Mouse (Mus musculus): ENCODE data around the gene Nfkbid.

Gene Nfkbid

DNA sequence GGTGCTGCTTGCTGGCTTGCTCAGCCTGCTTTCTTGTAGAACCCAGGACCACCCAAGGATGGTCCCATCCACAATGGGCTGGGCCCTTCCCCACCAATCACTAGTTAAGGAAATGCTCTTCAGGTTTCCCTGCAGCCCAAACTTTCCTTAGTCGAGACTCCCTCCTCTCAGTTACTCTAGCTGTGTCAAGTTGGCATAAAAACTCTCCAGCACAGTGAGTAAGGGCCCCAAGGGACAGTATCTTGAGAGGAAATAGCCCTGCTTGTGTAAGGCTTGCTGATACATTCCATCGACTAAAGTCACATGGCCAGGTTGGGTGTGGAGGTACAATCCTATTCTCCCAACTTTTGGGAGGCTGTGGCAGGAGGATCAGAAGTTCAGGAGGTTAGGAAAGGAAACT lies 8.7 kb downstream of the Nfkbid start:
- DNase-seq: no peak

DNA sequence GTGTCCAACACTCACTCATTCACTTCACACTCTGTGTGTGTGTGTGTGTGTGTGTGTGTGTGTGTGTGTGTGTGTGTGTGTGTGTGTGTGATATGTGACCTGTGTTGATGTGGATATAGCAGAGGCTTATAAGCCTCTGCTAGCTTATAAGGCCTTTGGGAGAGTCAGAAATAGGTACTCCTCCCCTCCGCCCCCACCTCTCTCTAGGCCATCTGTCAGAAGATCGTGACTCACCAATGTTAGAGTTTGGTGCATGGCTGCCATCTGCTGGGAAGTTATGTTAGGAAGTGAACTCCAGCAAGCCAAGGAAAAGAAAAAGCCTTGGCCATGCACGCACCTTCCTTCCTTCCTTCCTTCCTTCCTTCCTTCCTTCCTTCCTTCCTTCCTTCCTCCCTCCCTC lies 10.3 kb downstream of the Nfkbid start:
- peak; percentile 87 to 95 for DNase-seq

GRCm38 (mm10) chr7:30434238-30434637 lies 12.7 kb downstream of the Nfkbid start:
- peak in 1 of 2 experiments; percentile 31 for DNase-seq

DNA sequence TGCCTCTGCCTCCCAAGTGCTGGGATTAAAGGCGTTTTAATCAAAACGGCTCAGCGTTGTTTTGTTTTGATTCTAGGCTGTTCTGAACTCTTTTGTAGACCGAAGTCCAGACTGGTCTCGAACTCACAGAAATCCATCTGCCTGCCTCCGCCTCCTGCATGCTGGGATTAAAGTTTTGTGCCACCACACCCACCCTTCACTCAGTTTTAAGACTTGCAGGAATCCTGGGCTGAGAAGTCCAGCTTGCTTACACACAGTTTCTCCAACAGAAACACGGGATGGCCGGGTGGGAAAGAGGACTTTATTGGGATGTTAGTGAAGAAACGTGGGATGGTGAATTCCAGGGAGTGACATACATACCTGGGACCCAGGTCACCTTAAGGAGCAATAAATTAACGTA lies 13.2 kb downstream of the Nfkbid start:
- DNase-seq: no peak

GRCm38 (mm10) chr7:30435156-30435555 lies 13.6 kb downstream of the Nfkbid start:
- DNase-seq: peak in 1 of 2 experiments; percentile 15

GRCm38 (mm10) chr7:30436879-30437278 lies 15.3 kb downstream of the Nfkbid start:
- peak in 1 of 2 experiments; percentile 25 for DNase-seq

GRCm38 (mm10) chr7:30439734-30440133 lies 18.2 kb downstream of the Nfkbid start:
- peak in 1 of 2 experiments; percentile 12 for DNase-seq

DNA sequence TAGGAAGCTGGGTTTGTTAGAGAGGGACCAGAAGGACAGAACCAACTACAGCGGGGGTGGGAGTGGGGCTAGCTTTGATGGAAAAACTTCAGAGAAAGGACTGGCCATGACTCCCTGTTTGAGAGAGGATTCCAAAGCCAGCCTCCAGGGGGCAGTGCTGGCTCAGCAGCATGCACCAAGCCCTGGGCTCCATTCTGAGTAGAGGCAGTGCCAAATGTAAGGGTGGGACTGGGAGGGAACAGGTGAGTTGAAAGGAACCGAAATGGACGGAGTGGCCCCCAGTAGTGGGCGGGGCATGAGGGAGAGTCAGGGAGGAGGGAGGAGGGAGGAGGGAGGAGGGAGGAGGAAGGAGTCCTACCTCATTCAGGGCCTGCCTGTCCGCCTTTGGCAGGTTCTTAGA lies 19.2 kb downstream of the Nfkbid start:
- DNase-seq: peak; percentile 72 to 83

DNA sequence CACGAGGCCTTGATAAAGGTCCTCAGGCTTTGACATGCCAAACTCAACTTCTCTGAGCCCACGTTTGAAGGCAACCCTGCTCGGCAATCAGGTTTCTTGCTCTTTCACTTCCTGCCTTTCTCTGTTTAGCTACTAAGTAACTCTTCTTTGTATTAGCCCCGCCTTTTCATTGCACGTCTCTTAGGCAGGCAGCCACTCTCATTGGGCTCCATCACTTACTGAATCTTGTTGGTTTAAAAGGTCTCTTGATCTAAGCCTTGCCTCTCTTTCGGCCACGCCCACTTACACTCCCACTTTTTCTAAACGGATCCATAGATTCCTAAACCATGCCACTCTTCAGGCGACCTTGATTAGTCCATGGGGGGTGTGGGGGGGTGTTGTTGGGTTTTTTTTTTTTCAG lies 22.2 kb downstream of the Nfkbid start:
- peak in 1 of 2 experiments; percentile 16 for DNase-seq

DNA sequence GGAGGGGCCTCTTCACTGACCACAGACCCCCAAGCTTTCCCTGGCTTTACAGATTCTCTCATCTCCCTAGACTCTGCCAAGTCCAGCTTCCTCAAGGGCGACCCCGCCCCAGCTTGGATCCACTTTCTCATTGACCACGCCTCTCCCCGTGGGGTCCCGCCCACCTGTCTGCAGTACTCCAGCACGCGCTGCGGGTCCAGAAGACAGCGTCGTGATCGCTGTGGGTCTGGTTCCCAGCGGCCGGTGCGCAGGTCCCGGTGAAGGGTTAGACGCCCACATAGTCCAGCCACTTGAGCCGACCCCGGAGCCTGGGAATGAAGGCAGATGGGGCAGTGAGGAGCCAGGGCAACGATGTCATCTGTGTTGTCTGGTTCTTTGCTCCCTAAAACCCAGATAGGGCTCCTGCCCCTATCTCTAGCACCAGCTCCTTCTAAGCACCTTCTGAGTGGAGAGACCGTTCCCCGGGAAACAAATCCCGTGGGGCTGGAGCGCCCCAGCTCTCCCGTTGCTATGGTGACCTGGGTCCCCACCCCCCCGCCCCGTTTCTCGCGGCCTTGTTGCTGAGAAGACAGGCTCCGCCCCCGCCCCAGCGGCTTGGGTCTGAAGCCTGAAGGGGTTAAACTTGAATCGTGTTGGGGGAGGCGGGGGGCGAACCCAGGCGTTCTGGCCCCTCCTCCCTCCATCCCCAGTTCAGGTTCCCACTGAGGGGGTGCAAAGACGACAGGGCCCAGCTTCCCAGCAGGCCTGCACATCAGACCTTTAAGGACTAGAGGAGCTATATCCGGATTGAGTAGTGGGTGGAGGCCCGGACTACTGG lies 22.8 kb downstream of the Nfkbid start:
- DNase-seq: peak in 1 of 2 experiments; percentile 59

DNA sequence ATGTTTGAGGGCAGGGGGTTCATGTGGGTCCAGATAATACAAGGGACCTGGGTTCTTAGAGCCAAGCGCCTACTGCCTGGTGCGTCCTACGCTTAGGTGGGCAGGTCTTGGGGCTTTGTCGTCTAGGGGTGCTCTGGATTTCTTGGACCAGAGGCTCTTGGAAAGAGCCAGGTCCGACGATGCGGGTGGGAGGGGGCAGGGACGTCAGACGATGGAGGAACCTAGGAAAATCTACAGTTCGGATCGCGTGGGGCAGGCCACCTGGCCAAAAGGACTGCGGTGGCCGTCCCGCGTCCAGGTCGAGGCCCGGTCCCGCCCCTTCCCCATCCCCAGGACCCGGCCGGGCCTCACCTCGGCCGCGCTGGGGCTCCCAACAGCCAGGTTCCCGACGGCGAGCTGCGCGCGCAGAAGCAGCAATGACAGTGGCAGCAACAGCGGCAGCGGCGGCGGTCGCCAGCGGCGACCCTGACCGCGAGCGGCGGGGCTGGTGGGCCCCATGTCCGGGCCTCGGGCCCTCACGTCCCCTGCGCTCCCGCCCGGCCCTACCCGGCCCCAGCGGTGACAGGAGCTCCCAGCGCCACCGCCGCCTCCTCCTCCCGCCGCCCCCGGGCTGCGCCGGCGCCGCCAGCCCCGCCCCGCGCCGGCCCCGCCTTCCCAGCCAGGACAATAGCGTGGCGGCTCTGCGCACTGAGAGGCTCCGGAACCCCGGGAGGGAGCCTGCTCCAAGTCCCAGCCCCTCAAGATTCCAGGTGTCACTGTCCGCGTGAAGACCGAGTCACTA lies 23.6 kb downstream of the Nfkbid start, which contains the start of gene Aplp1:
Aplp1 (minus strand) TSS at position 565 of the 781 bp plus-strand sequence.
- peak; percentile 86 to 91 for DNase-seq

DNA sequence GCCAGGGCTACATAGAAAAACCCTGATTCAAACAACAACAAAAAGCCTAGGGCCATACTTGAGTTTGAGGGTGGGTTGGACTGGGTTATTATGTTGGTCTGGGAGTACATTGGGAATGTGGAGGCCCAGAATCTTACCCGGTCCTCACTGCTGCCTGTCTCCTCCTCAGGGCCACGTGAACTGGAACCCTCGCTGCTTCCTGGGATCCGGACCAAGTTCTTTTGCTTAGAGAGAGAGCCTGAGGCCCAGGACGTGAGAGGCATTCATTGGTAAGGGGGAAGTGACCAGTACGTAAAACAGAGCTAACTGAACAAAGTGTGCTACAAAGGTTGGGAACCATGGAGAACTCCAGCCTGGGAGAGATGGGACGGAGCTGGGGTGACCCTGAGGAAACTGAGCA lies 28.7 kb downstream of the Nfkbid start:
- no peak for DNase-seq

DNA sequence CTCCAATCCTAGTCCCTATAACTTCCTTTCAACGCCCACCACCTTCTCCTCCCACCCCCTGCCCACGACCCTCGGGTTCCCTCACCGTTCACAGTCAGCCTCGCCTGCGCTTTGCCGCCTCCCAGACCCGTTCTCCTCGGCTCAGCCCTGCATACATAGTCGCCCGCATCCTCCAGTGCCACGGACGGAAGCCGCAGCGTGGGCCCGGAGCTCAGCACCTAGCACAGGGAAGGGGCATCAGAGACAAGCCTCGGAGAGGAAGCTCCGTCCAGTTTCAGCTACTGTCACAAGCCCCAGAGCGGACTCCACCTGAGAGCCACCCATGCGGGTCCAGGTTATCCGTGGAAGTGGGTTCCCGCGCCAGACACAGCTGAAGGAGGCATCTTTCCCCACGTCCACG lies 31.8 kb downstream of the Nfkbid start:
- no peak for DNase-seq

DNA sequence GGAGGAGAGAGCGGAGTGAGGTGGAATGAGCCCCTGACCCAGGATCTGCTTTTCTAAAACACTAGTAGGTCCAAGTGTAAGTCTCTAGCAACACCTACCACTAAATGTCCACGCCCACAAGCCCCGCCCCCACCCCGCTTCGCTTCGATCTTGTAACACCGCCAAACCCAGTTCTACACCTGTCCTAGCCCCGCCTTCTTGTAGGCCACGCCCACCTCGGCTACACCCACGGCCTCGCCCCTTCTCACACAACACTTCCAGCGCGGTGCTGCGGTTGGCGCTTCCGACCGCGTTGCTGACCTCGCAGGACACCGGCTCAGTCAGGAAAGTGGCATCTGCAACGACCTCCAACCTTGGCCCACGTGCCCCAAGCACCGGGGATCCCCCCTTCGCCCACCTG lies 32.2 kb downstream of the Nfkbid start:
- peak in 1 of 2 experiments; percentile 55 for DNase-seq

DNA sequence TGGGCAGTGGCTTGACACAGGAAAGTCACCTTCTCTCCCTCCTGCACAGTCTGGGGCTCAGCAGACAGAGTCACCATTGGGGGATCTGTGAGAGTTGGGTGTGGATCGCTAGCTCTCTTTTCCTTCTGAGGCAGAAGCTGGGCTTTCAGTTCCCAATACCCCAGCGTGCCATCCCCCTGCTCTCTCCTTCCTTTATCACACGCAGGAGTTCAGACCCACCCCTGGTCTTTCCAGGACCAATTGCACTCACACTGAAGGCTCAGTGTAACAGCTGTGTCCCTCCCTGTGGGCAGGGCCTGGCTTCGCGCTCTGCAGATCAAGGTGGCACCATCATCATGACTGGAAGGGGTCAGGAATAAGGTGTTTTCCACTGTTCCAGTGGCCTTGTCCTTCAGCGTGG lies 32.7 kb downstream of the Nfkbid start:
- no peak for DNase-seq

GRCm38 (mm10) chr7:30456487-30456886 lies 35.0 kb downstream of the Nfkbid start:
- DNase-seq: no peak

DNA sequence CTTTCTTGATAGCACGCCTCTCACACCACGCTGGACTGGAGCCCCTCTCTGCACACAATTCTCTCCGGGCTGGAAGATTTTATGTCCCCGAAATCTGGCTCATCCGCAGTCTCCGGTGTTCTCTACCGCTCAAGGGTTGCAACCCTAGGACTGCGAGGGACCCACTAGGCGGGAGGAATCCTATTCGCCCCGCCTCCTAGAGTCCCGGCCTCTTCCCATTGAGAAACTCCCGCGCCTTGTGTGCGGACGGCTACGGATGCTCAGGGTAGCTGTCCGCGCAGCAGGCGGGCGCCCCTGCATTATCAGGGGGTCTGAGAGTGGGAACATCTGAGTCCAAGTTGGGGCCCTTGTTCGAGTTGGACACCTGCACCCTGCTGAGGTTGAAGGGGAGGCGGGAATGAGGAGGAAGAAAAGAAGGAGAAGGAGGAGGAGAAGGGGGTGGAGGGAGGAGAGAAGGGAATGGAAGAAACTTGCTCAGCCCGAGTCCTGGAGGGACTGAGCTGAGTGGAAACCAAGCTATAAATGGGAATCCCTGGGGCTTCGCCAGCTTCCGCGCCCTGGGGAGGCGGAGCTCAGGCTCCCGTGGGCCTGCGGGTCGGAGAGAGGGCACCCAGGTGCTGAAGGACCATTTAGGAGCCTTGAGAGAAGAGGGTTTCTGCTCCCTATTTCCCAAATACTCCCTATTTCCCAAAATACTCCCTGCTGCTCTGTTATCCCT lies 35.5 kb downstream of the Nfkbid start:
- no peak for DNase-seq

DNA sequence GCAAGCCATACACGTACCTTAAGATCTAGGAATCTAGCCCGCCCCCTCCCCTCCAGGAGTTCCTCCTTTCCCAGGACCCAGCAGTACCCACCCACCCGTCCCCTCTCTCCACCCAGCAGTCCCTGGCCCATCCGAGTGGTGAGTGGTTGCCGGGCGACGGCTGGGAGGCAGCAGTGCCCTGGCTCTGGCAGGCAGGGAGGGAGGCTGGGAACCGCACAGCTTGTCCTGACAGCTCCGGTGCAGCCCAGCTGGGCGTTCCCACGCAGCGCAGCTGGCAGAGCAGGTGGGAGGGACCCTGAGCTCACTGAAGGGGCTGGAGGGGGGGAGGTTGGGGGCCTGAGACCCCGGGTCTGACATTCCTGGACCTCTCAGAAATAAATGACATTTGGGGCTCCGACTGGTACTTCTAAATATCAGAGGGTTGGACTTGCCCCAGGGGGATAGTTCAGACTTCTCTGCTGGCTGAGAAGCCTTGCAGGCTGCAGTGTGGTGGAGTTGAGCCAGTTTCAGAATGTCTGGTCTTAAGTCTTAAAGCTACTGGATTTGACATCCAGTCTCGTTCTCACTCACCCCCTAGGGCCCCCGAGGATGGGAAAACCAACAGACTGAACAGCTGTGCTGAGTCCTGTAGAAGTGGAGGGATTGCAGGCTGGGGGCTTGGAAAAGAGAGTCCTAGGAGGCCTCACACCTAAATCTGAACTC lies 36.2 kb downstream of the Nfkbid start, which contains the start of the genes Kirrel2 and Nphs1:
Kirrel2 (minus strand) TSS at position 62 of the 702 bp plus-strand sequence.
Nphs1 (plus strand) TSS at position 687 of the 702 bp plus-strand sequence.
- peak in 1 of 2 experiments; percentile 48 for DNase-seq

GRCm38 (mm10) chr7:30459484-30459883 lies 38.0 kb downstream of the Nfkbid start:
- no peak for DNase-seq

- DNase-seq: no peak
These were observed 42.0 kb downstream of the Nfkbid start for GRCm38 (mm10) chr7:30463568-30463967.

- DNase-seq: no peak
These were observed 42.5 kb downstream of the Nfkbid start for GRCm38 (mm10) chr7:30463996-30464395.

DNA sequence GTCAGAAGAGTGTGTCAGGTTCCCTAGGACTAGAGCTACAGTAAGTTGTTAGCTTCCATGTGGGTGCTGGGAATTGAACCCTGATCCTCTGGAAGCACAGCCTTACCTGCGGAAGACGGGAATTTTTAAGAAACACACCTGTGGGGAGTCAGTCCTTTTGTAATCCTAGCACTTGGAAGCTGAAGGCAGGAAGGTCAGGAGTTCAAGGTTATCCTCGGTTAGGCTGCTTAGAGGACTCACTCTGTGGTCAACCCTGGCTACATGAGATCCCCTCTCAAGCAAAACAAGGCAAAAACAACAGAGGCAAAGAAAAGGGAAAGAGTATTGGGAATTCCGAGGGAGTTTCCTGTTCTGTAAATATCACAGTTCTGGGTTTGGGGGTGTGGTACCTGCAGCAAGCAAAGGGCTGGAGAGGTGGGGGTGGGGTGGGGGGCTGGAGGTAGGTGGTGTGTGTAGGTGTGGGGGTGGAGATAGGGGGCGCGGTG lies 43.3 kb downstream of the Nfkbid start:
- DNase-seq: no peak
